Mouse (Mus musculus) embryonic fibroblast, embryonic 13.5 days (primary cell): Measurements from ENCODE around the gene Myt1l.

Experiments used
- CTCF ChIP-seq: IDR thresholded peaks from 2 replicates; pipeline ENCODE4 v1.5.1; 2011; ENCODE audit warnings: mild to moderate bottlenecking, control low read depth, low read length, moderate library complexity, borderline replicate concordance; ENCODE audit not compliant: insufficient read depth
- POLR2A ChIP-seq: IDR thresholded peaks from 2 replicates; pipeline ENCODE4 v1.6.1; 2011; ENCODE audit warnings: low read depth, mild to moderate bottlenecking, control low read depth, low read length, moderate library complexity

GRCm38 (mm10) chr12:29872156-29872815, 344.1 kb downstream of the Myt1l start:
- TF ChIP-seq CTCF (no peak), POLR2A (no peak)
